Mouse (Mus musculus): ENCODE results near the gene Lrrc3.
"Not testable (repeated sequence)": the region's sequence is repeated elsewhere in the genome, so short reads cannot be mapped to it uniquely, and the experiment has no call there.

Lrrc3 gene

GRCm38 (mm10) chr10:77902211-77902893, at the start of gene Lrrc3:
Lrrc3 (minus strand) TSS chr10:77902536.
- DNase-seq, result peak; percentile 70

- not testable (repeated sequence) for DNase-seq
These were observed 48.1 kb upstream of the Lrrc3 start for GRCm38 (mm10) chr10:77950468-77950867.

GRCm38 (mm10) chr10:77939685-77940084, 37.3 kb upstream of the Lrrc3 start:
- no peak for DNase-seq

- DNase-seq, result no peak
These were observed 25.0 kb upstream of the Lrrc3 start for GRCm38 (mm10) chr10:77927375-77927774.

GRCm38 (mm10) chr10:77926140-77926539, 23.8 kb upstream of the Lrrc3 start:
- DNase-seq, result peak; percentile 63

- DNase-seq, result no peak
These were observed 20.3 kb upstream of the Lrrc3 start for GRCm38 (mm10) chr10:77922681-77923080.

GRCm38 (mm10) chr10:77921009-77921408, 18.7 kb upstream of the Lrrc3 start:
- DNase-seq, result no peak

GRCm38 (mm10) chr10:77916636-77917335, 14.4 kb upstream of the Lrrc3 start:
- DNase-seq, result peak; percentile 48

- DNase-seq, result no peak
These were observed 11.0 kb upstream of the Lrrc3 start for GRCm38 (mm10) chr10:77913292-77913691.

- DNase-seq, result no peak
These were observed 10.3 kb upstream of the Lrrc3 start for GRCm38 (mm10) chr10:77912605-77913004.

- DNase-seq, result peak; percentile 84
These were observed 769 bp upstream of the Lrrc3 start for GRCm38 (mm10) chr10:77902894-77903715.

- DNase-seq, result peak; percentile 34
These were observed 495 bp downstream of the Lrrc3 start for GRCm38 (mm10) chr10:77901871-77902210.

GRCm38 (mm10) chr10:77900903-77901818, 1.2 kb downstream of the Lrrc3 start:
- no peak for DNase-seq

GRCm38 (mm10) chr10:77900126-77900525, 2.2 kb downstream of the Lrrc3 start:
- no peak for DNase-seq

- DNase-seq, result no peak
These were observed 6.8 kb downstream of the Lrrc3 start for GRCm38 (mm10) chr10:77895562-77895961.

- no peak for DNase-seq
These were observed 11.3 kb downstream of the Lrrc3 start for GRCm38 (mm10) chr10:77890987-77891565.

- DNase-seq, result no peak
These were observed 16.2 kb downstream of the Lrrc3 start for GRCm38 (mm10) chr10:77886007-77886747.

GRCm38 (mm10) chr10:77882553-77882952, 19.8 kb downstream of the Lrrc3 start:
- no peak for DNase-seq

- no peak for DNase-seq
These were observed 22.0 kb downstream of the Lrrc3 start for GRCm38 (mm10) chr10:77880305-77880704.

- no peak for DNase-seq
These were observed 23.4 kb downstream of the Lrrc3 start for GRCm38 (mm10) chr10:77878985-77879384.

GRCm38 (mm10) chr10:77869651-77870050, 32.7 kb downstream of the Lrrc3 start:
- DNase-seq, result no peak
